8 mouse cellular contexts compared by ENCODE assay signal in the genomic region with DNA sequence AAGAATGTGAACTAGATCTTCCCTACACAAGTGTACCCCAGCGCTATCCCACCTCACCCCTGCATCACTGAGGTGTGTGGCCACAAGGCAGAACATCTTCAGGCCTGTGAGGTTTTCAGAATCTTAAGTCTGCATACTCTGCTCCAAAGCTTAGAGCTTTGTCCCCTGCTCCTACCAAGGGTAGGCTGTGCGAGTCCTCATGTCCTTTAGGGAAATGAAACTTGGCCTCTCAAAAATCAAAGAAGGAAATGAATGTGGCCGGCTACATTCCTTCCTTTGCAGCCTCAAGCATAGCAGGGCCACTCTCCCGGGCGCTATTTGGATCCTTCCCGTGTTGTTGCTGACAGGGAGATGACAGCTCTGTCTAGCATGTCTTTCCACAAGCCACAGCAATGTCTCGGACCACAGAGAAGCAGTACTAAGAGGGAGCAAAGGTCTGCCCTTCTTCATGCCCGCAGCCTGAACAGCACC. TPM values are rescaled to one million over a fixed set of nuclear protein-coding genes. Genes with fewer than 3 reads are reported as not detected.
A peak's percentile ranks its signal among the peaks of the same experiment; 100 is the strongest.
DNase-seq lines count a peak whose midpoint lies in the region; ATAC-seq lines count a peak whose summit lies in the region.
"Had no signal": no experiment of that assay in that cellular context is flagged by ENCODE, and none has a peak within 500 bp of the region (broad histone marks: within the 10 kb centered on the region; RNA-seq: fewer than 3 reads in every experiment).

No protein-coding gene starts in this region.

- H3K27ac ChIP-seq in lung, embryonic 15.5 days, result peak overlapping the region; percentile 11; the same call in 1 of the 2 replicates
- H3K27ac ChIP-seq in neural tube, embryonic 15.5 days (replicated peaks), result no peak overlapping the region
- H3K27ac ChIP-seq: intestine, embryonic 15.5 days had no signal

- H3K9ac ChIP-seq in lung, embryonic 15.5 days, result no peak overlapping the region
- H3K9ac ChIP-seq in neural tube, embryonic 15.5 days (replicated peaks), result no peak overlapping the region
- H3K9ac ChIP-seq: intestine, embryonic 15.5 days had no signal

- no peak for ATAC-seq in lung, embryonic 15.5 days (ENCODE audit: borderline replicate concordance, extremely low read depth, low FRiP score, low TSS enrichment)
- no peak for ATAC-seq in neural tube, embryonic 15.5 days (ENCODE audit: low FRiP score)
- ATAC-seq: intestine, embryonic 15.5 days had no signal

- H3K27me3 ChIP-seq in lung, embryonic 15.5 days, result no peaks in the 10 kb centered on the region
- no peaks in the 10 kb centered on the region for H3K27me3 ChIP-seq in splenic B cell, adult 2 months (ENCODE audit: control insufficient read depth, insufficient read depth, low read length, poor library complexity, severe bottlenecking)
- no peaks in the 10 kb centered on the region for H3K27me3 ChIP-seq in neural tube, embryonic 15.5 days (replicated peaks)
- H3K27me3 ChIP-seq: intestine, embryonic 15.5 days had no signal

- peaks cover 51% of the 10 kb centered on the region for H3K4me1 ChIP-seq in lung, embryonic 15.5 days
- 0 out of 2 replicates have a peak, but pooled peaks cover 4% of the 10 kb centered on the region for H3K4me1 ChIP-seq in neural tube, embryonic 15.5 days

- DNase-seq in lung, adult 18-20 months, result no peak
- peak; percentile 55 to 75 for DNase-seq in heart, adult 18-20 months
- DNase-seq in heart, postnatal 10 days, result peak; percentile 63 to 64
- peak; percentile 12 for DNase-seq in splenic B cell, adult 2 months (ENCODE audit: low read depth, low spot score)
- DNase-seq in kidney, postnatal 25 days, result no peak

- 29% methylated on average over 8 of the region's 8 CpGs for WGBS in lung, embryonic 15.5 days
- WGBS in neural tube, embryonic 15.5 days, result 75% methylated on average over 8 of the region's 8 CpGs

- intact Hi-C loops in heart, postnatal 10 days (cut with DNase I), result loop anchor here (5.0 kb wide), 1 partner anchor 613 kb away; no protein-coding TSS in a partner anchor

- no peak overlapping the region for H3K4me2 ChIP-seq in lung, embryonic 15.5 days
- H3K4me2 ChIP-seq in neural tube, embryonic 15.5 days, result no peak overlapping the region
- H3K4me2 ChIP-seq: intestine, embryonic 15.5 days had no signal

- no peaks in the 10 kb centered on the region for H3K9me3 ChIP-seq in lung, embryonic 15.5 days
- H3K9me3 ChIP-seq in neural tube, embryonic 15.5 days (replicated peaks), result no peaks in the 10 kb centered on the region
- H3K9me3 ChIP-seq: intestine, embryonic 15.5 days had no signal

- H3K4me3 ChIP-seq in lung, embryonic 15.5 days, result no peak overlapping the region
- H3K4me3 ChIP-seq in neural tube, embryonic 15.5 days (replicated peaks), result no peak overlapping the region
- H3K4me3 ChIP-seq: intestine, embryonic 15.5 days had no signal

- H3K36me3 ChIP-seq in lung, embryonic 15.5 days, result no peaks in the 10 kb centered on the region
- H3K36me3 ChIP-seq in splenic B cell, adult 2 months (ENCODE audit: control insufficient read depth, insufficient read depth, low read length, poor library complexity, severe bottlenecking), result no peaks in the 10 kb centered on the region
- no peaks in the 10 kb centered on the region for H3K36me3 ChIP-seq in neural tube, embryonic 15.5 days
- H3K36me3 ChIP-seq: intestine, embryonic 15.5 days had no signal

RNA-seq across cellular contexts. Expression of a gene that starts 51.0 kb away (rescaled TPM):
- 28.5 and 33.3 TPM in 2 replicates for polyA plus RNA-seq in lung, embryonic 15.5 days (2015; fragmentation: Nextera tagmentation; extraction: Ambion mirVana)
- 100 to 1,000 TPM; 490 to 493 TPM for total RNA-seq in heart, adult 18-20 months (2021)
- 100 to 1,000 TPM; 548 to 551 TPM for total RNA-seq in heart, postnatal 10 days (2021)
- 38.9 and 44.0 TPM in 2 replicates for polyA plus RNA-seq in neural tube, embryonic 15.5 days (2015; fragmentation: Nextera tagmentation; extraction: Ambion mirVana)

Comparison
In these comparisons a context has a peak if more than half of its experiments do, and no peak if none do; other contexts are left out.
1. DNase-seq: peak in heart, adult 18-20 months (2 of 2), heart, postnatal 10 days (2 of 2) and splenic B cell, adult 2 months (single experiment); none in lung, adult 18-20 months (0 of 2) and kidney, postnatal 25 days (0 of 2).